Mouse (Mus musculus): ENCODE data around the gene Med18.

DNA sequence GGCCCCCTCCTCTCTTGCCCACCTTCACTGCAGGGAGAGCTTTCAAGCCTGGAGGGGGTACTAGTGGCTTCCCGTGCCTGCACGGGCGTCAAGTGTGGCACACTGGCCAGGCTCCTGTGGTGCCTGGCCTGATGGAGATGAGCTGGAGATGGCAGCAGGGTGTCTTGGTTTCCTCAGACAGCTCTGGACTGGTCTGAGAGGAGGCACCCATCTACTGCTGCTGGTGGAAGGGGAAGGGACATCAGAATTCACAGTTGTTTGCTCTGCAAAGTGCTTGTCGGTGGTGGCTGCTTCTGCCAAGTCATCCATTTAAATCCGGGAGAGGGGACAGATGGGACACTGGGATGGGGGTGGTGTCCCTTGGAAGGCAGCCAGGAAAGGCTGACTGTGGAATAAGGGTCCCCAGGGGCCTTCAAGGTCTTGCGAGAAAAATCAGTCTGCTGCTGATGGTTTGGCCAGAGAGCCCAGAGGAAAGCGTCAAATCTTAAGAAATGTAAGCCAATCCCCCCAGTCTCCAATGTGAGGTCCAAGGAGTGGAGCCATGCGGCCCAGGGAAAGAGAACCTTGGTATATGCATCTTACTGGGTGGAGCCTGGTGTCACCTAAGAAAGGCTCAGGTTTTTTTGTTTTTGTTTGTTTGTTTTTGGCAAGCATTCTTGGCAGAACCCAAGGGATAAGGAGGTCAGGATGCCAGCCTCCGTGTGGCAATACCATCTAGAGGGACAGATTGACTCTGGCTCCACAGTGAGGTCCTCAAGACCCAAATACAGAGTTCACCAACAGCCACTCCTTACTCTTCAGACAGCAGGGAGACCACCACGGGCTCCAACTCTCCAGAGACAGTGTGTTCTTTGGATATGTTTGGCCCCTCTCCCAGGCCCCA, 28.7 kb upstream of the Med18 start:
- TF ChIP-seq CTCF (IDR thresholded peaks at IDR 0.05) (no peak), POLR2A (IDR thresholded peaks at IDR 0.05; ENCODE audit: insufficient read depth, low read depth, low read length) (no peak)
